Mouse (Mus musculus): ENCODE measurements at regions not wholly inside any gene's neighbourhood (a gene's known extent, or its start where the extent isn't known, plus 50 kb on each side); places are given as distances from the start of the nearest gene placed in this dataset.

- no peaks in the 10 kb centered on the region for H3K9me3 ChIP-seq (ENCODE audit: control insufficient read depth)
- H3K36me3 ChIP-seq (ENCODE audit: control insufficient read depth, insufficient read depth): no peaks in the 10 kb centered on the region
Measured at GRCm38 (mm10) chr8:91997892-91998189, 196.0 kb upstream of the Irx3 start.

GRCm38 (mm10) chr8:91997023-91997891 lies 195.4 kb upstream of the Irx3 start:
- H3K36me3 ChIP-seq (ENCODE audit: control insufficient read depth, insufficient read depth): no peaks in the 10 kb centered on the region
- no peak overlapping the region for H3K4me3 ChIP-seq (ENCODE audit: low read depth, low read length)
- no peak overlapping the region for H3K9ac ChIP-seq (ENCODE audit: low read depth, low read length)
- H3K4me1 ChIP-seq (replicated peaks; ENCODE audit: control insufficient read depth, insufficient read depth, low read length): no peaks in the 10 kb centered on the region
- no peak for TF ChIP-seq CTCF (IDR thresholded peaks at IDR 0.05; ENCODE audit: low read depth)
- no peak overlapping the region for H3K4me2 ChIP-seq (replicated peaks; ENCODE audit: low read depth)
- no peak overlapping the region for H3K27ac ChIP-seq (ENCODE audit: low read depth, low read length)
- 70% methylated on average over 26 of the region's 26 CpGs for WGBS
- no peak for ATAC-seq
- no peaks in the 10 kb centered on the region for H3K27me3 ChIP-seq (replicated peaks; ENCODE audit: control insufficient read depth, insufficient read depth, low read length)
- H3K9me3 ChIP-seq (ENCODE audit: control insufficient read depth): no peaks in the 10 kb centered on the region

More at GRCm38 (mm10) chr8:91997892-91998189, 196.0 kb upstream of the Irx3 start:
- Histone ChIP-seq H3K27me3 (replicated peaks; ENCODE audit: control insufficient read depth, insufficient read depth, low read length) (no peaks in the 10 kb centered on the region), H3K4me2 (replicated peaks; ENCODE audit: low read depth) (no peak overlapping the region), H3K4me3 (ENCODE audit: low read depth, low read length) (no peak overlapping the region), H3K4me1 (replicated peaks; ENCODE audit: control insufficient read depth, insufficient read depth, low read length) (no peaks in the 10 kb centered on the region), H3K9ac (ENCODE audit: low read depth, low read length) (no peak overlapping the region), H3K27ac (ENCODE audit: low read depth, low read length) (no peak overlapping the region)
- no peak for TF ChIP-seq CTCF (IDR thresholded peaks at IDR 0.05; ENCODE audit: low read depth)
- no peak for ATAC-seq

GRCm38 (mm10) chr8:91996305-91997022 lies 194.6 kb upstream of the Irx3 start:
- 58% methylated on average over 10 of the region's 10 CpGs for WGBS

GRCm38 (mm10) chr8:91995407-91996144 lies 193.7 kb upstream of the Irx3 start:
- Histone ChIP-seq H3K4me1 (replicated peaks; ENCODE audit: control insufficient read depth, insufficient read depth, low read length) (no peaks in the 10 kb centered on the region), H3K9ac (ENCODE audit: low read depth, low read length) (no peak overlapping the region), H3K36me3 (ENCODE audit: control insufficient read depth, insufficient read depth) (no peaks in the 10 kb centered on the region), H3K9me3 (ENCODE audit: control insufficient read depth) (no peaks in the 10 kb centered on the region), H3K27ac (ENCODE audit: low read depth, low read length) (no peak overlapping the region), H3K4me3 (ENCODE audit: low read depth, low read length) (no peak overlapping the region), H3K27me3 (replicated peaks; ENCODE audit: control insufficient read depth, insufficient read depth, low read length) (no peaks in the 10 kb centered on the region; the same call in 1 of the 2 replicates), H3K4me2 (replicated peaks; ENCODE audit: low read depth) (no peak overlapping the region)
- TF ChIP-seq CTCF (IDR thresholded peaks at IDR 0.05; ENCODE audit: low read depth): no peak
- no peak for ATAC-seq
- 70% methylated on average over 9 of the region's 9 CpGs for WGBS

More at GRCm38 (mm10) chr8:91996305-91997022, 194.6 kb upstream of the Irx3 start:
- no peak for TF ChIP-seq CTCF (IDR thresholded peaks at IDR 0.05; ENCODE audit: low read depth)
- no peak for ATAC-seq
- no peak overlapping the region for H3K9ac ChIP-seq (ENCODE audit: low read depth, low read length)
- no peak overlapping the region for H3K4me2 ChIP-seq (replicated peaks; ENCODE audit: low read depth)
- no peak overlapping the region for H3K4me3 ChIP-seq (ENCODE audit: low read depth, low read length)
- H3K27ac ChIP-seq (ENCODE audit: low read depth, low read length): no peak overlapping the region
- H3K27me3 ChIP-seq (replicated peaks; ENCODE audit: control insufficient read depth, insufficient read depth, low read length): no peaks in the 10 kb centered on the region
- no peaks in the 10 kb centered on the region for H3K36me3 ChIP-seq (ENCODE audit: control insufficient read depth, insufficient read depth)
- no peaks in the 10 kb centered on the region for H3K4me1 ChIP-seq (replicated peaks; ENCODE audit: control insufficient read depth, insufficient read depth, low read length)
- no peaks in the 10 kb centered on the region for H3K9me3 ChIP-seq (ENCODE audit: control insufficient read depth)

GRCm38 (mm10) chr8:91991542-91992452 lies 189.9 kb upstream of the Irx3 start:
- 43% methylated on average over 25 of the region's 25 CpGs for WGBS
- H3K4me1 ChIP-seq (replicated peaks; ENCODE audit: control insufficient read depth, insufficient read depth, low read length): no peaks in the 10 kb centered on the region
- no peak overlapping the region for H3K4me3 ChIP-seq (ENCODE audit: low read depth, low read length)
- no peaks in the 10 kb centered on the region; the same call in 1 of the 2 replicates for H3K27me3 ChIP-seq (replicated peaks; ENCODE audit: control insufficient read depth, insufficient read depth, low read length)
- ATAC-seq: no peak
- no peak overlapping the region for H3K27ac ChIP-seq (ENCODE audit: low read depth, low read length)
- no peaks in the 10 kb centered on the region for H3K9me3 ChIP-seq (ENCODE audit: control insufficient read depth)
- no peaks in the 10 kb centered on the region for H3K36me3 ChIP-seq (ENCODE audit: control insufficient read depth, insufficient read depth)
- TF ChIP-seq CTCF (IDR thresholded peaks at IDR 0.05; ENCODE audit: low read depth): no peak
- H3K9ac ChIP-seq (ENCODE audit: low read depth, low read length): no peak overlapping the region
- H3K4me2 ChIP-seq (replicated peaks; ENCODE audit: low read depth): 0 out of 2 replicates have a peak overlapping the region, but pooled peaks have one; percentile 25
